Mouse (Mus musculus) brown adipose tissue, adult 24 weeks (tissue): ENCODE data around the gene Hoxc4. TPM values are rescaled to one million over a fixed set of nuclear protein-coding genes. Genes with fewer than 3 reads are reported as not detected.
A peak's percentile ranks its signal among the peaks of the same experiment; 100 is the strongest.

Experiments used
- H3K27ac ChIP-seq: fragments of 200-500 bp; replicated peaks from 2 replicates; pipeline ENCODE4 v1.5.1; 2012; ENCODE audit warnings: low read depth, mild to moderate bottlenecking, low read length
- H3K4me1 ChIP-seq: fragments of 200-500 bp; 2 replicates; pipeline ENCODE4 v1.6.1; 2012; ENCODE audit warnings: low read length, mixed read lengths; ENCODE audit not compliant: control insufficient read depth, insufficient read depth, insufficient read length
- H3K4me3 ChIP-seq: fragments of 200-500 bp; 2 replicates; pipeline ENCODE4 v1.5.1; 2012; ENCODE audit warnings: low read depth, mild to moderate bottlenecking, low read length, moderate library complexity; ENCODE audit not compliant: insufficient read depth
- polyA plus RNA-seq: library from polyadenylated mRNA; stranded (reverse); fragments of >200 nt; gene quantifications from 2 replicates; pipeline ENCODE4 v1.2.4, GENCODE M21; 2012; ENCODE audit not compliant: missing spikeins, insufficient read depth, insufficient read length

The Hoxc4 gene
- polyA plus RNA-seq, 1 experiment: 13.7 TPM

GRCm38 (mm10) chr15:103060341-103061130 lies 41.8 kb downstream of the Hoxc4 start:
- Histone ChIP-seq H3K27ac (peak overlapping the region; percentile 95), H3K4me1 (no peaks in the 10 kb centered on the region), H3K4me3 (peak overlapping the region; percentile 63)

- Histone ChIP-seq H3K4me3 (peak overlapping the region; percentile 63), H3K27ac (peak overlapping the region; percentile 95), H3K4me1 (no peaks in the 10 kb centered on the region)
These were observed 42.5 kb downstream of the Hoxc4 start for GRCm38 (mm10) chr15:103061131-103061825.

GRCm38 (mm10) chr15:103061988-103062387 lies 43.3 kb downstream of the Hoxc4 start:
- Histone ChIP-seq H3K27ac (peak overlapping the region; percentile 95), H3K4me3 (peak overlapping the region; percentile 63), H3K4me1 (no peaks in the 10 kb centered on the region)

- Histone ChIP-seq H3K4me3 (no peak overlapping the region), H3K27ac (no peak overlapping the region), H3K4me1 (peaks cover 7% of the 10 kb centered on the region; the same call in 1 of the 2 replicates)
These were observed 46.9 kb downstream of the Hoxc4 start for GRCm38 (mm10) chr15:103065642-103066041.

- Histone ChIP-seq H3K4me3 (no peak overlapping the region), H3K27ac (peak overlapping the region; percentile 34; the same call in 1 of the 2 replicates), H3K4me1 (peaks cover 7% of the 10 kb centered on the region; the same call in 1 of the 2 replicates)
These were observed 49.0 kb downstream of the Hoxc4 start for GRCm38 (mm10) chr15:103067701-103068100.

- Histone ChIP-seq H3K4me3 (0 out of 2 replicates have a peak overlapping the region, but pooled peaks have one; percentile 19), H3K27ac (peak overlapping the region; percentile 64), H3K4me1 (peaks cover 7% of the 10 kb centered on the region; the same call in 1 of the 2 replicates)
These were observed 50.4 kb downstream of the Hoxc4 start for GRCm38 (mm10) chr15:103069173-103069572.

- Histone ChIP-seq H3K27ac (peak overlapping the region; percentile 37), H3K4me3 (no peak overlapping the region), H3K4me1 (peaks cover 7% of the 10 kb centered on the region; the same call in 1 of the 2 replicates)
These were observed 52.5 kb downstream of the Hoxc4 start for GRCm38 (mm10) chr15:103071266-103071665.

GRCm38 (mm10) chr15:103074663-103075415 lies 56.1 kb downstream of the Hoxc4 start:
- Histone ChIP-seq H3K4me1 (peaks cover 2% of the 10 kb centered on the region; the same call in 1 of the 2 replicates), H3K27ac (no peak overlapping the region)

GRCm38 (mm10) chr15:103077673-103078072 lies 58.9 kb downstream of the Hoxc4 start:
- H3K4me3 ChIP-seq: no peak overlapping the region
- no peak overlapping the region for H3K27ac ChIP-seq
- H3K4me1 ChIP-seq: no peaks in the 10 kb centered on the region

More at GRCm38 (mm10) chr15:103074663-103075415, 56.1 kb downstream of the Hoxc4 start:
- H3K4me3 ChIP-seq: no peak overlapping the region

GRCm38 (mm10) chr15:103082622-103083021 lies 63.9 kb downstream of the Hoxc4 start:
- H3K27ac ChIP-seq: no peak overlapping the region
- H3K4me3 ChIP-seq: no peak overlapping the region
- peaks cover 11% of the 10 kb centered on the region for H3K4me1 ChIP-seq

GRCm38 (mm10) chr15:103083598-103083997 lies 64.9 kb downstream of the Hoxc4 start:
- Histone ChIP-seq H3K27ac (no peak overlapping the region), H3K4me3 (no peak overlapping the region), H3K4me1 (peaks cover 14% of the 10 kb centered on the region)

- H3K27ac ChIP-seq: no peak overlapping the region
- peaks cover 14% of the 10 kb centered on the region for H3K4me1 ChIP-seq
- H3K4me3 ChIP-seq: no peak overlapping the region
These were observed 66.2 kb downstream of the Hoxc4 start for GRCm38 (mm10) chr15:103084944-103085343.

GRCm38 (mm10) chr15:103085831-103086671 lies 67.3 kb downstream of the Hoxc4 start:
- peak overlapping the region; percentile 36 for H3K4me3 ChIP-seq
- H3K27ac ChIP-seq: peak overlapping the region; percentile 77
- H3K4me1 ChIP-seq: peaks cover 18% of the 10 kb centered on the region
